Mouse (Mus musculus) small intestine, adult 2 months (tissue): ENCODE data around the gene Zfp422. TPM values are rescaled to one million over a fixed set of nuclear protein-coding genes. Genes with fewer than 3 reads are reported as not detected.

Experiments used
- H3K27ac ChIP-seq: fragments of 200-500 bp; 2 replicates; pipeline ENCODE4 v1.5.1; 2012; ENCODE audit warnings: low read depth, low read length, control low read depth, inconsistent platforms; ENCODE audit not compliant: insufficient read depth
- H3K27me3 ChIP-seq: fragments of 200-500 bp; 2 replicates; pipeline ENCODE4 v1.6.1; 2012; ENCODE audit warnings: mild to moderate bottlenecking, moderate library complexity, low read length, inconsistent platforms; ENCODE audit not compliant: control insufficient read depth, insufficient read depth
- H3K36me3 ChIP-seq: fragments of 200-500 bp; 2 replicates; pipeline ENCODE4 v1.6.1; 2012; ENCODE audit warnings: mild to moderate bottlenecking, low read length, control low read depth, inconsistent platforms; ENCODE audit not compliant: control insufficient read depth, insufficient read depth
- H3K4me1 ChIP-seq: fragments of 200-500 bp; 2 replicates; pipeline ENCODE4 v1.6.1; 2012; ENCODE audit warnings: low read length, inconsistent platforms, mixed read lengths; ENCODE audit not compliant: control insufficient read depth, insufficient read depth, insufficient read length
- H3K4me3 ChIP-seq: fragments of 200-500 bp; 2 replicates; pipeline ENCODE4 v1.5.1; 2012; ENCODE audit warnings: low read depth, mild to moderate bottlenecking, control low read depth, inconsistent platforms, low read length, moderate library complexity
- CTCF ChIP-seq: fragments of 200-500 bp; IDR thresholded peaks from 2 replicates; pipeline ENCODE4 v1.5.1; 2012; ENCODE audit warnings: low read depth, mild to moderate bottlenecking, control low read depth, inconsistent platforms, low read length, moderate library complexity, mixed read lengths; ENCODE audit not compliant: insufficient replicate concordance, insufficient read length; ENCODE audit errors: extremely low read depth
- POLR2A ChIP-seq: fragments of 200-500 bp; IDR thresholded peaks from 2 replicates; pipeline ENCODE4 v1.6.1; 2012; ENCODE audit warnings: low read depth, mild to moderate bottlenecking, control low read depth, inconsistent platforms, low read length, moderate library complexity
- WGBS: fragments of 180-500 bp; shearing (Covaris S2); methylation state at CpG from one replicate; pipeline ENCODE4 v1.1.7; 2018; 5-methylcytosine and 5-hydroxymethylcytosine counted together
- polyA plus RNA-seq: library from polyadenylated mRNA; depleted of rRNA; stranded (reverse); fragments of >200 nt; gene quantifications from 2 replicates; pipeline ENCODE4 v1.2.3, GENCODE M21; 2012

The Zfp422 gene
- polyA plus RNA-seq, 1 experiment: 2.9 TPM

- H3K36me3 ChIP-seq: no peaks in the 10 kb centered on the region
Observed at GRCm38 (mm10) chr6:116671031-116671430, 42.2 kb upstream of the Zfp422 start.

GRCm38 (mm10) chr6:116670144-116670543, 41.3 kb upstream of the Zfp422 start:
- WGBS: 28% methylated on average over 6 of the region's 6 CpGs
- H3K36me3 ChIP-seq: no peaks in the 10 kb centered on the region
- no peak for TF ChIP-seq POLR2A
- TF ChIP-seq CTCF: no peak
- no peaks in the 10 kb centered on the region for H3K27me3 ChIP-seq
- no peak overlapping the region for H3K4me3 ChIP-seq
- H3K27ac ChIP-seq: no peak overlapping the region
- peaks cover 31% of the 10 kb centered on the region for H3K4me1 ChIP-seq

More at GRCm38 (mm10) chr6:116671031-116671430, 42.2 kb upstream of the Zfp422 start:
- Histone ChIP-seq H3K4me3 (peak overlapping the region; percentile 21), H3K4me1 (peaks cover 33% of the 10 kb centered on the region), H3K27me3 (no peaks in the 10 kb centered on the region), H3K27ac (peak overlapping the region; percentile 62)
- WGBS: 17% methylated on average over 5 of the region's 5 CpGs
- TF ChIP-seq CTCF: no peak
- no peak for TF ChIP-seq POLR2A

- 55% methylated on average over 11 of the region's 11 CpGs for WGBS
- H3K4me3 ChIP-seq: no peak overlapping the region
- no peaks in the 10 kb centered on the region for H3K27me3 ChIP-seq
- H3K27ac ChIP-seq: no peak overlapping the region
- no peak for TF ChIP-seq POLR2A
- no peak for TF ChIP-seq CTCF
- H3K4me1 ChIP-seq: peaks cover 23% of the 10 kb centered on the region
- no peaks in the 10 kb centered on the region for H3K36me3 ChIP-seq
Observed at GRCm38 (mm10) chr6:116668682-116669470, 40.1 kb upstream of the Zfp422 start.

GRCm38 (mm10) chr6:116667382-116667781, 38.6 kb upstream of the Zfp422 start:
- Histone ChIP-seq H3K27me3 (no peaks in the 10 kb centered on the region), H3K4me3 (no peak overlapping the region), H3K4me1 (peaks cover 23% of the 10 kb centered on the region), H3K27ac (no peak overlapping the region), H3K36me3 (no peaks in the 10 kb centered on the region)
- WGBS: 83% methylated on average over 3 of the region's 3 CpGs
- TF ChIP-seq CTCF (no peak), POLR2A (no peak)

GRCm38 (mm10) chr6:116666892-116667291, 38.1 kb upstream of the Zfp422 start:
- no peaks in the 10 kb centered on the region for H3K27me3 ChIP-seq
- no peak overlapping the region for H3K4me3 ChIP-seq
- 83% methylated on average over 3 of the region's 3 CpGs for WGBS
- TF ChIP-seq CTCF: no peak
- no peak for TF ChIP-seq POLR2A
- H3K27ac ChIP-seq: no peak overlapping the region
- H3K36me3 ChIP-seq: no peaks in the 10 kb centered on the region
- peaks cover 22% of the 10 kb centered on the region for H3K4me1 ChIP-seq

GRCm38 (mm10) chr6:116666085-116666750, 37.4 kb upstream of the Zfp422 start:
- no peaks in the 10 kb centered on the region for H3K36me3 ChIP-seq
- H3K4me3 ChIP-seq: no peak overlapping the region
- TF ChIP-seq POLR2A: no peak
- no peak for TF ChIP-seq CTCF
- WGBS: 86% methylated on average over 12 of the region's 12 CpGs
- H3K27ac ChIP-seq: no peak overlapping the region
- H3K4me1 ChIP-seq: peaks cover 15% of the 10 kb centered on the region
- H3K27me3 ChIP-seq: no peaks in the 10 kb centered on the region

- WGBS: 83% methylated on average over 3 of the region's 3 CpGs
- no peak for TF ChIP-seq POLR2A
- TF ChIP-seq CTCF: no peak
- Histone ChIP-seq H3K4me3 (no peak overlapping the region), H3K36me3 (no peaks in the 10 kb centered on the region), H3K4me1 (peaks cover 4% of the 10 kb centered on the region; the same call in 1 of the 2 replicates), H3K27ac (no peak overlapping the region), H3K27me3 (no peaks in the 10 kb centered on the region)
Observed at GRCm38 (mm10) chr6:116664830-116665229, 36.0 kb upstream of the Zfp422 start.
